ENCODE assay signal across 17 mouse cellular contexts in genomic region chr4:123598519-123599228, GRCm38 (mm10).
A peak's percentile ranks its signal among the peaks of the same experiment; 100 is the strongest.
DNase-seq lines count a peak whose midpoint lies in the region; ATAC-seq and TF ChIP-seq lines count a peak whose summit lies in the region.
"Had no signal": no experiment of that assay in that cellular context is flagged by ENCODE, and none has a peak within 500 bp of the region (broad histone marks: within the 10 kb centered on the region; RNA-seq: fewer than 3 reads in every experiment).

No protein-coding gene starts in this region.

- H3K4me2 ChIP-seq in liver, postnatal 0 days (ENCODE audit: low read depth, low read length): no peak overlapping the region
- no peak overlapping the region for H3K4me2 ChIP-seq in neural tube, embryonic 15.5 days
- no peak overlapping the region for H3K4me2 ChIP-seq in hindbrain, embryonic 14.5 days (replicated peaks)
- H3K4me2 ChIP-seq: forebrain, embryonic 13.5 days; kidney, embryonic 15.5 days had no signal

- peaks cover 9% of the 10 kb centered on the region for H3K4me1 ChIP-seq in liver, adult 2 months (ENCODE audit: control insufficient read depth, insufficient read depth, low read length)
- peaks cover 18% of the 10 kb centered on the region for H3K4me1 ChIP-seq in liver, postnatal 0 days (ENCODE audit: insufficient read depth)
- H3K4me1 ChIP-seq in neural tube, embryonic 15.5 days: peaks cover 34% of the 10 kb centered on the region
- H3K4me1 ChIP-seq in hindbrain, embryonic 14.5 days (replicated peaks; ENCODE audit: control insufficient read depth, insufficient read depth, low read length): peaks cover 18% of the 10 kb centered on the region

- TF ChIP-seq CTCF in liver, adult 2 months (IDR thresholded peaks at IDR 0.05; ENCODE audit: low read depth, low read length): no peak
- no peak for TF ChIP-seq CTCF in liver, postnatal 0 days (IDR thresholded peaks at IDR 0.05; ENCODE audit: low read depth)

- H3K27ac ChIP-seq in liver, adult 2 months (replicated peaks; ENCODE audit: insufficient read depth, low read depth, low read length): peak overlapping the region; percentile 65
- H3K27ac ChIP-seq in liver, postnatal 0 days (ENCODE audit: low read depth): no peak overlapping the region
- 0 out of 2 replicates have a peak overlapping the region, but pooled peaks have one; percentile 6 for H3K27ac ChIP-seq in neural tube, embryonic 15.5 days (replicated peaks)
- H3K27ac ChIP-seq in hindbrain, embryonic 14.5 days: 0 out of 2 replicates have a peak overlapping the region, but pooled peaks have one; percentile 32
- H3K27ac ChIP-seq: forebrain, embryonic 13.5 days; kidney, embryonic 15.5 days had no signal

- H3K27me3 ChIP-seq in liver, adult 2 months (ENCODE audit: control insufficient read depth, insufficient read depth, low read length): no peaks in the 10 kb centered on the region
- no peaks in the 10 kb centered on the region for H3K27me3 ChIP-seq in liver, postnatal 0 days (ENCODE audit: insufficient read depth, low read length)
- H3K27me3 ChIP-seq in neural tube, embryonic 15.5 days (replicated peaks): no peaks in the 10 kb centered on the region
- no peaks in the 10 kb centered on the region for H3K27me3 ChIP-seq in hindbrain, embryonic 14.5 days (ENCODE audit: control insufficient read depth, insufficient read depth, low read length)
- H3K27me3 ChIP-seq: CH12.LX; forebrain, embryonic 13.5 days; kidney, embryonic 15.5 days had no signal

- H3K36me3 ChIP-seq in liver, adult 2 months (ENCODE audit: control insufficient read depth, insufficient read depth, low read length): no peaks in the 10 kb centered on the region; the same call in 1 of the 2 replicates
- H3K36me3 ChIP-seq in liver, postnatal 0 days (replicated peaks; ENCODE audit: insufficient read depth, low read length): no peaks in the 10 kb centered on the region
- no peaks in the 10 kb centered on the region for H3K36me3 ChIP-seq in neural tube, embryonic 15.5 days
- no peaks in the 10 kb centered on the region for H3K36me3 ChIP-seq in hindbrain, embryonic 14.5 days (replicated peaks; ENCODE audit: control insufficient read depth, insufficient read depth)
- H3K36me3 ChIP-seq: kidney, embryonic 15.5 days had no signal

- peaks cover 27% of the 10 kb centered on the region; the same call in 1 of the 2 replicates for H3K79me2 ChIP-seq in liver, adult 2 months (ENCODE audit: control insufficient read depth, insufficient read depth, low read length)

- WGBS in liver, adult 2 months: 55% methylated on average over 11 of the region's 11 CpGs
- 67% methylated on average over 11 of the region's 11 CpGs for WGBS in liver, postnatal 0 days (ENCODE audit: insufficient replicate concordance)
- 70% methylated on average over 11 of the region's 11 CpGs for WGBS in neural tube, embryonic 15.5 days
- 77% methylated on average over 10 of the region's 11 CpGs for WGBS in hindbrain, embryonic 14.5 days

- no peak for TF ChIP-seq EP300 in liver, postnatal 0 days (IDR thresholded peaks at IDR 0.05; ENCODE audit: low read depth)

- TF ChIP-seq POLR2A in liver, adult 2 months (IDR thresholded peaks at IDR 0.05; ENCODE audit: extremely low read depth, insufficient read depth, low read length): no peak

- intact Hi-C loops in heart, postnatal 25 days (cut with DNase I): no loop called here

- DNase-seq in heart, adult 11 months: peak; percentile 61
- no peak for DNase-seq in heart, postnatal 25 days (ENCODE audit: low spot score)
- DNase-seq in liver, adult 2 months (ENCODE audit: extremely low read depth, low read depth, low spot score): peak; percentile 59
- no peak for DNase-seq in liver, postnatal 0 days
- DNase-seq in neural tube, embryonic 10.5 days (ENCODE audit: extremely low spot score, low spot score): no peak
- no peak for DNase-seq in hindbrain, embryonic 14.5 days (ENCODE audit: low spot score)
- DNase-seq: adrenal gland, postnatal 10 days; cerebellum, adult 11-12 months; cerebellum, postnatal 25 days; gastrocnemius, postnatal 25 days; layer of hippocampus, adult 9-11 months; lung, postnatal 36 days; thymus, postnatal 25 days had no signal

- H3K9ac ChIP-seq in liver, adult 2 months (ENCODE audit: low read depth, low read length): no peak overlapping the region
- no peak overlapping the region for H3K9ac ChIP-seq in liver, postnatal 0 days (replicated peaks)
- H3K9ac ChIP-seq in neural tube, embryonic 15.5 days (replicated peaks): no peak overlapping the region
- no peak overlapping the region for H3K9ac ChIP-seq in hindbrain, embryonic 14.5 days
- H3K9ac ChIP-seq: forebrain, embryonic 13.5 days; kidney, embryonic 15.5 days had no signal

- H3K9me3 ChIP-seq in liver, postnatal 0 days (ENCODE audit: low read length): no peaks in the 10 kb centered on the region
- H3K9me3 ChIP-seq in neural tube, embryonic 15.5 days (replicated peaks): no peaks in the 10 kb centered on the region
- H3K9me3 ChIP-seq in hindbrain, embryonic 14.5 days (ENCODE audit: control insufficient read depth, low read length): no peaks in the 10 kb centered on the region
- H3K9me3 ChIP-seq: forebrain, embryonic 13.5 days; kidney, embryonic 15.5 days had no signal

- ATAC-seq in liver, postnatal 0 days: no peak
- ATAC-seq in neural tube, embryonic 15.5 days (ENCODE audit: low FRiP score): no peak
- no peak for ATAC-seq in hindbrain, embryonic 14.5 days (ENCODE audit: low FRiP score)
- ATAC-seq: forebrain, embryonic 13.5 days had no signal

- H3K4me3 ChIP-seq in liver, adult 2 months (ENCODE audit: insufficient read depth, low read depth, low read length): no peak overlapping the region
- H3K4me3 ChIP-seq in liver, postnatal 0 days (ENCODE audit: low read depth, low read length): no peak overlapping the region
- no peak overlapping the region for H3K4me3 ChIP-seq in neural tube, embryonic 15.5 days (replicated peaks)
- no peak overlapping the region for H3K4me3 ChIP-seq in hindbrain, embryonic 14.5 days (replicated peaks; ENCODE audit: low read length)
- H3K4me3 ChIP-seq: forebrain, embryonic 13.5 days; kidney, embryonic 15.5 days had no signal

Comparison
In these comparisons a context has a peak if more than half of its experiments do, and no peak if none do; other contexts are left out.
1. DNase-seq: peak in heart, adult 11 months (single experiment) and liver, adult 2 months (single experiment); none in heart, postnatal 25 days (single experiment), liver, postnatal 0 days (single experiment), neural tube, embryonic 10.5 days (single experiment) and hindbrain, embryonic 14.5 days (single experiment).